Mouse (Mus musculus) testis, adult 2 months (tissue): ENCODE measurements at regions not wholly inside any gene's neighbourhood (a gene's known extent, or its start where the extent isn't known, plus 50 kb on each side); places are given as distances from the start of the nearest gene placed in this dataset.

Experiments used
- CTCF ChIP-seq: fragments of 200-500 bp; IDR thresholded peaks from 2 replicates; pipeline ENCODE4 v1.5.1; 2012; ENCODE audit warnings: low read depth, mild to moderate bottlenecking, inconsistent platforms, low read length, moderate library complexity; ENCODE audit not compliant: control insufficient read depth, insufficient read depth, insufficient replicate concordance
- POLR2A ChIP-seq: fragments of 200-500 bp; IDR thresholded peaks from 2 replicates; pipeline ENCODE4 v1.6.1; 2012; ENCODE audit warnings: low read depth, mild to moderate bottlenecking, inconsistent platforms, low read length, moderate library complexity; ENCODE audit not compliant: control insufficient read depth

DNA sequence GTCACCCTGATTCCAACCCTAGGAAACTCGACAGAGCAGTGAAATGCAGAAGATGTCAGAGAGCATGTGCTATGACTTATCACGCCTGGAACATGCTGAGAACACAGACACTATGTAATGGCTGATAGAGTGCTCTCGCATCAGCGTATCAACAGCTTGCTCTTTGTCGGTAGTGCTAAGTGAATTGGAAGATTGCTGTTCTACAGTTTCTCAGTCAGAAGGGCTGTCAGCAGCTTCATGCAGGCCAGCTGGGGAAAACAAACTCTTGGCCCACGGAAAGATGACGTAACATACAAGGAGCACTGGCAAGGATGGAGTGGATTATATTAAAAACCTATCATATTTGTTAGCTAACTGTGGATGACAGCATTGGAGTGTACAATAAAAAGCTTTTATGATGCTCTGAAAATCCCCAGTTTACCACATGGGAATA, 624.6 kb upstream of the Fam241a start:
- TF ChIP-seq CTCF: no peak
- TF ChIP-seq POLR2A: no peak
